In genomic region chr11:20332561-20333514, GRCm38 (mm10) we compare ENCODE assay signal across 8 mouse cellular contexts. TPM values are rescaled to one million over a fixed set of nuclear protein-coding genes. Genes with fewer than 3 reads are reported as not detected.
A peak's percentile ranks its signal among the peaks of the same experiment; 100 is the strongest.
DNase-seq lines count a peak whose midpoint lies in the region; ATAC-seq and TF ChIP-seq lines count a peak whose summit lies in the region.

Gene Slc1a4 (minus strand): TSS chr11:20332713.

- TF ChIP-seq CTCF in bone marrow, adult 2 months (IDR thresholded peaks at IDR 0.05; ENCODE audit: control insufficient read depth, insufficient read depth, low read length) = peak; percentile 86
- TF ChIP-seq CTCF in midbrain, postnatal 0 days (IDR thresholded peaks at IDR 0.05) = peak; percentile 77

- H3K27me3 ChIP-seq in embryonic facial prominence, embryonic 15.5 days = no peaks in the 10 kb centered on the region
- no peaks in the 10 kb centered on the region for H3K27me3 ChIP-seq in limb, embryonic 14.5 days (ENCODE audit: control insufficient read depth, insufficient read depth, low read length)
- no peaks in the 10 kb centered on the region for H3K27me3 ChIP-seq in midbrain, postnatal 0 days (ENCODE audit: insufficient read depth, low read length)

- TF ChIP-seq POLR2A in bone marrow, adult 2 months (IDR thresholded peaks at IDR 0.05; ENCODE audit: borderline replicate concordance, control insufficient read depth, low read depth, low read length) = peak; percentile 52; the same call in 1 of the 2 replicates
- peak; percentile 61; the same call in 1 of the 2 replicates for TF ChIP-seq POLR2A in limb, embryonic 14.5 days (IDR thresholded peaks at IDR 0.05; ENCODE audit: borderline replicate concordance, extremely low read depth, insufficient read depth, insufficient read length)

- H3K27ac ChIP-seq in bone marrow, adult 2 months (ENCODE audit: control insufficient read depth, insufficient read depth, low read depth, low read length, poor library complexity) = peak within 1 kb of the TSS; percentile 55; the same call in 1 of the 2 replicates
- H3K27ac ChIP-seq in embryonic facial prominence, embryonic 15.5 days (replicated peaks) = peak within 1 kb of the TSS; percentile 99
- peak within 1 kb of the TSS; percentile 94 for H3K27ac ChIP-seq in limb, embryonic 14.5 days (replicated peaks; ENCODE audit: low read depth, low read length)
- H3K27ac ChIP-seq in midbrain, postnatal 0 days (ENCODE audit: low read depth, low read length) = peak within 1 kb of the TSS; percentile 92

- H3K4me3 ChIP-seq in bone marrow, adult 2 months (replicated peaks; ENCODE audit: control insufficient read depth, low read depth, low read length) = peak within 1 kb of the TSS; percentile 78
- H3K4me3 ChIP-seq in embryonic facial prominence, embryonic 15.5 days (replicated peaks) = peak within 1 kb of the TSS; percentile 70
- H3K4me3 ChIP-seq in limb, embryonic 14.5 days (replicated peaks; ENCODE audit: low read length) = peak within 1 kb of the TSS; percentile 55
- peak within 1 kb of the TSS; percentile 69 for H3K4me3 ChIP-seq in midbrain, postnatal 0 days (ENCODE audit: low read depth, low read length)

- no peaks in the 10 kb centered on the region for H3K9me3 ChIP-seq in embryonic facial prominence, embryonic 15.5 days (replicated peaks)
- no peaks in the 10 kb centered on the region for H3K9me3 ChIP-seq in limb, embryonic 14.5 days (ENCODE audit: control insufficient read depth, low read length)
- H3K9me3 ChIP-seq in midbrain, postnatal 0 days (ENCODE audit: low read length) = no peaks in the 10 kb centered on the region

- WGBS in bone marrow, adult 2 months = under 1% methylated on average over 48 of the region's 48 CpGs
- WGBS in embryonic facial prominence, embryonic 15.5 days = under 1% methylated on average over 48 of the region's 48 CpGs
- under 1% methylated on average over 41 of the region's 48 CpGs for WGBS in limb, embryonic 14.5 days
- WGBS in midbrain, postnatal 0 days = under 1% methylated on average over 48 of the region's 48 CpGs

- peak; percentile 99 for ATAC-seq in embryonic facial prominence, embryonic 15.5 days (ENCODE audit: insufficient number of reproducible peaks, low FRiP score, low TSS enrichment, low read depth)
- ATAC-seq in limb, embryonic 14.5 days (ENCODE audit: low FRiP score, low read depth) = peak; percentile 99
- ATAC-seq in midbrain, postnatal 0 days (ENCODE audit: low FRiP score) = peak; percentile 98

- H3K9ac ChIP-seq in embryonic facial prominence, embryonic 15.5 days = peak within 1 kb of the TSS; percentile 70
- peak within 1 kb of the TSS; percentile 68 for H3K9ac ChIP-seq in limb, embryonic 14.5 days (ENCODE audit: low read depth, low read length, severe bottlenecking)
- H3K9ac ChIP-seq in midbrain, postnatal 0 days (replicated peaks; ENCODE audit: low read length, poor library complexity, severe bottlenecking) = peak within 1 kb of the TSS; percentile 86

- H3K4me1 ChIP-seq in bone marrow, adult 2 months (ENCODE audit: control insufficient read depth, insufficient read depth, low read length) = no peaks in the 10 kb centered on the region; the same call in 1 of the 2 replicates
- H3K4me1 ChIP-seq in embryonic facial prominence, embryonic 15.5 days = peaks cover 19% of the 10 kb centered on the region
- 0 out of 2 replicates have a peak, but pooled peaks cover 13% of the 10 kb centered on the region for H3K4me1 ChIP-seq in limb, embryonic 14.5 days (ENCODE audit: control insufficient read depth, insufficient read depth, low read length)
- peaks cover 8% of the 10 kb centered on the region; the same call in 1 of the 2 replicates for H3K4me1 ChIP-seq in midbrain, postnatal 0 days (ENCODE audit: insufficient read depth, low read length)

- peak; percentile 99 for DNase-seq in 416B (ENCODE audit: low read depth)
- peak; percentile 94 for DNase-seq in heart, adult 8-10 months (ENCODE audit: low spot score)
- DNase-seq in kidney, adult 9 months = peak; percentile 96
- DNase-seq in limb, embryonic 14.5 days (ENCODE audit: low spot score) = peak; percentile 99
- DNase-seq in midbrain, postnatal 0 days (ENCODE audit: low spot score) = peak; percentile 99
- DNase-seq in spleen, postnatal 14 days (ENCODE audit: low spot score in 2 of 2) = peak; percentile 79 to 80

- H3K4me2 ChIP-seq in embryonic facial prominence, embryonic 15.5 days (replicated peaks) = peak within 1 kb of the TSS; percentile 95
- H3K4me2 ChIP-seq in limb, embryonic 14.5 days (replicated peaks; ENCODE audit: low read depth, low read length, severe bottlenecking) = peak within 1 kb of the TSS; percentile 94
- H3K4me2 ChIP-seq in midbrain, postnatal 0 days (ENCODE audit: low read depth, low read length, poor library complexity, severe bottlenecking) = peak within 1 kb of the TSS; percentile 73

- H3K36me3 ChIP-seq in embryonic facial prominence, embryonic 15.5 days = no peaks in the 10 kb centered on the region
- no peaks in the 10 kb centered on the region for H3K36me3 ChIP-seq in limb, embryonic 14.5 days (ENCODE audit: control insufficient read depth, insufficient read depth, low read length)
- H3K36me3 ChIP-seq in midbrain, postnatal 0 days (ENCODE audit: insufficient read depth, low read length) = no peaks in the 10 kb centered on the region

RNA-seq across cellular contexts. Expression of gene Slc1a4, which starts in this region (rescaled TPM):
- 0.92 and 1.9 TPM in 2 replicates for polyA plus RNA-seq in bone marrow, adult 2 months (2011; ENCODE audit: insufficient read depth, insufficient read length, low replicate concordance, missing spikeins)
- polyA plus RNA-seq in embryonic facial prominence, embryonic 15.5 days (2015; fragmentation: Nextera tagmentation; extraction: Ambion mirVana) = 19.1 and 20.5 TPM in 2 replicates
- 1 to 10 TPM; 1.2 to 1.8 (median 1.4) TPM for total RNA-seq in heart, adult 8-10 months (2022)
- polyA plus RNA-seq in limb, embryonic 14.5 days (2012; rRNA removed) = 15.1 and 18.5 TPM in 2 replicates
- 20.1 and 21.8 TPM in 2 replicates for polyA plus RNA-seq in limb, embryonic 14.5 days (2014; fragmentation: Nextera tagmentation; extraction: Ambion mirVana)
- total RNA-seq in midbrain, postnatal 0 days (2014; rRNA removed) = 177 and 180 TPM in 2 replicates
- polyA plus RNA-seq in midbrain, postnatal 0 days (2015; fragmentation: Nextera tagmentation; extraction: Ambion mirVana) = 70.3 and 76.5 TPM in 2 replicates

Comparison
In these comparisons a context has a peak if more than half of its experiments do, and no peak if none do; other contexts are left out.
1. Peak in every context shown above with its lines: DNase-seq, ATAC-seq, H3K4me3 ChIP-seq and H3K27ac ChIP-seq.
2. RNA of gene Slc1a4 (total RNA-seq): 177 to 180 TPM in midbrain, postnatal 0 days; 1.2 to 1.8 TPM in heart, adult 8-10 months; every median in the first group is over 10 times any median in the second.